8 mouse cellular contexts compared by ENCODE assay signal in the genomic region with DNA sequence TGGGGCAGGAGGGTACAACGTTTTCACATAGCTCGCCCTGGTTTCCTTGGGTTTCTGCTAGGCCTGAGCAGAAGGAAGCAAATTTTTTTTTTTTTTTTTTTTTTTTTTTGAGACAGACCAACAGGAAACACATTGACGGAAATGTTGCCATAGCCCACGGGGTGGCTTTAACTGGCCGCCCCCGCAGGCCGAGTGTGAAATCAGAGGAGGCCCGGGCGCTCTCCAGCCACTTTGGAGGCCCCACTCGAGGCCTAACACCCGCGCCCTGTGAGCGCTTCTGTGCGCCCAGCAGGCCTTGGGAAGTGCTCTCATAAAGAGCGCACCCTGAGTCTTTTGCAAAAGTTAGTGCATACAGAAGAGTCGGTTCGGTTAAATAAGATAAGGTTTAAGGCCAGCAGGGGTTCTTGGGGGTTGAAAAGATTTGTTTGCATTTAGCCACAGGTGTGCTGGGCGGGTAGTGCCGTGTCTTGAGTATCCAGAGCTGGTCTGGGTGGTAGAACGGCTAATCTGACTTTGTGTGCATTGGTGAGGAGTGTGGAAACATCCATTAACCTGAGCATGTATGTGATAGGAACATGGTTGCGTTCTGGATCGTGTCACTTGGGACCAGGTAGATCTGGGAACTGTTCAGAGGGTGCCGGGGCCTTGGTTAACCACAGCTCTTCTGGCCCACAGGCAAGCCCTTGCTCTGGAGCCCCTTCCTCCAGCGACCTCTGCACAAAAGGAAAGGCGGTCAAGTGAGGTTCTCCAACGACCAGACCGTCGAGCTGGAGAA. TPM values are rescaled to one million over a fixed set of nuclear protein-coding genes. Genes with fewer than 3 reads are reported as not detected.
DNase-seq lines count a peak whose midpoint lies in the region; ATAC-seq and TF ChIP-seq lines count a peak whose summit lies in the region.

No protein-coding gene starts in this region.

- peak overlapping the region; percentile 59; the same call in 1 of the 2 replicates for H3K4me3 ChIP-seq in G1E (ENCODE audit: low read depth, low read length)
- H3K4me3 ChIP-seq in heart, embryonic 10.5 days = peak overlapping the region; percentile 32
- H3K4me3 ChIP-seq in megakaryocyte, embryonic 14.5 days (replicated peaks) = peak overlapping the region; percentile 96

- WGBS in heart, embryonic 10.5 days = 7% methylated on average over 28 of the region's 28 CpGs

- peaks cover 60% of the 10 kb centered on the region for H3K4me1 ChIP-seq in G1E (ENCODE audit: insufficient read depth, low read depth, low read length)
- H3K4me1 ChIP-seq in heart, embryonic 10.5 days = peaks cover 20% of the 10 kb centered on the region
- peaks cover 37% of the 10 kb centered on the region for H3K4me1 ChIP-seq in megakaryocyte, embryonic 14.5 days

- no peak for ATAC-seq in G1E (ENCODE audit: extremely low read depth, insufficient number of reproducible peaks, low FRiP score, poor library complexity, severe bottlenecking)
- no peak for ATAC-seq in megakaryocyte-erythroid progenitor cell, adult 5-6 weeks (replicated peaks; ENCODE audit: low FRiP score, low TSS enrichment, poor library complexity, severe bottlenecking)

- H3K27me3 ChIP-seq in G1E (ENCODE audit: insufficient read depth, low read length) = peaks cover 5% of the 10 kb centered on the region; the same call in 1 of the 2 replicates
- peaks cover 96% of the 10 kb centered on the region for H3K27me3 ChIP-seq in heart, embryonic 10.5 days (ENCODE audit: insufficient read depth, poor library complexity, severe bottlenecking)
- peaks cover 57% of the 10 kb centered on the region for H3K27me3 ChIP-seq in megakaryocyte, embryonic 14.5 days (replicated peaks)

- H3K36me3 ChIP-seq in G1E (replicated peaks) = peaks cover 59% of the 10 kb centered on the region
- no peaks in the 10 kb centered on the region for H3K36me3 ChIP-seq in heart, embryonic 10.5 days
- H3K36me3 ChIP-seq in megakaryocyte, embryonic 14.5 days (replicated peaks; ENCODE audit: low read length) = peaks cover 46% of the 10 kb centered on the region

- peak; percentile 28 for DNase-seq in gastrocnemius, postnatal 10 days
- DNase-seq in gastrocnemius, adult 18-20 months (ENCODE audit: low spot score) = no peak
- DNase-seq in G1E (ENCODE audit: low spot score) = no peak
- no peak for DNase-seq in heart, embryonic 10.5 days (ENCODE audit: low spot score)
- DNase-seq in kidney, postnatal 36 days = peak; percentile 29 to 55
- no peak for DNase-seq in Muller cell, postnatal 12 days (ENCODE audit: inconsistent ontology term)

- peaks cover 6% of the 10 kb centered on the region; the same call in 1 of the 2 replicates for H3K9me3 ChIP-seq in G1E (replicated peaks)
- no peaks in the 10 kb centered on the region for H3K9me3 ChIP-seq in heart, embryonic 10.5 days
- H3K9me3 ChIP-seq in megakaryocyte, embryonic 14.5 days = peaks cover 36% of the 10 kb centered on the region

- TF ChIP-seq CTCF in G1E (IDR thresholded peaks at IDR 0.05; ENCODE audit: low read depth, low read length) = no peak

- no peak overlapping the region for H3K27ac ChIP-seq in heart, embryonic 10.5 days

RNA-seq across cellular contexts. Expression of a gene that starts 2.1 kb away (rescaled TPM):
- total RNA-seq in gastrocnemius, postnatal 10 days (2021) = 1 to 10 TPM; 3.5 to 5.7 TPM
- total RNA-seq in gastrocnemius, adult 18-20 months (2021) = under 1 TPM; 0.21 to 0.78 TPM
- 70.5 and 74.0 TPM in 2 replicates for total RNA-seq in G1E (2014; fragmentation: Nextera tagmentation)
- total RNA-seq in G1E (2017) = 33.6 and 45.2 TPM in 2 replicates
- polyA plus RNA-seq in G1E (2012) = 214 and 327 TPM in 2 replicates
- 10.6 and 26.5 TPM in 2 replicates for polyA plus RNA-seq in heart, embryonic 10.5 days (2016; fragmentation: Nextera tagmentation; extraction: Ambion mirVana)
- 42.5 and 99.2 TPM in 2 replicates for polyA plus RNA-seq in megakaryocyte, embryonic 14.5 days (2012; ENCODE audit: insufficient read depth, low replicate concordance)
- 51.2 and 63.8 TPM in 2 replicates for total RNA-seq in megakaryocyte-erythroid progenitor cell, adult 5-6 weeks (2014; fragmentation: Nextera tagmentation)
- 33.5 and 34.2 TPM in 2 replicates for total RNA-seq in megakaryocyte-erythroid progenitor cell, adult 5-6 weeks (2017)

Comparison
In these comparisons a context has a peak if more than half of its experiments do, and no peak if none do; other contexts are left out.
1. DNase-seq: peak in gastrocnemius, postnatal 10 days (single experiment) and kidney, postnatal 36 days (2 of 2); none in gastrocnemius, adult 18-20 months (single experiment), G1E (single experiment), heart, embryonic 10.5 days (single experiment) and Muller cell, postnatal 12 days (single experiment).
2. H3K4me3 ChIP-seq: peak in every context shown above with its lines; median percentile 96 in megakaryocyte, embryonic 14.5 days; 59 in G1E; 32 in heart, embryonic 10.5 days.
3. RNA of a gene that starts 2.1 kb away (total RNA-seq): 33.6 to 74.0 TPM in G1E and 33.5 to 63.8 TPM in megakaryocyte-erythroid progenitor cell, adult 5-6 weeks; 3.5 to 5.7 TPM in gastrocnemius, postnatal 10 days and 0.21 to 0.78 TPM in gastrocnemius, adult 18-20 months; every median in the first group is over 4 times any median in the second.